Mouse (Mus musculus) cerebellum, adult 18-20 months (tissue): ENCODE data around the gene Scly.

ENCODE experiments used
- DNase-seq, 2 experiments: peaks; one replicate each; pipeline ENCODE4 v3.0.0; 2021

Gene Scly

GRCm38 (mm10) chr1:91301206-91301920 lies 3.2 kb downstream of the Scly start:
- DNase-seq: no peak

GRCm38 (mm10) chr1:91302021-91302420 lies 3.9 kb downstream of the Scly start:
- no peak for DNase-seq

GRCm38 (mm10) chr1:91304621-91305020 lies 6.5 kb downstream of the Scly start:
- no peak for DNase-seq

GRCm38 (mm10) chr1:91309366-91310085 lies 11.4 kb downstream of the Scly start:
- DNase-seq: no peak

GRCm38 (mm10) chr1:91312273-91312672 lies 14.1 kb downstream of the Scly start:
- DNase-seq: no peak

- no peak for DNase-seq
These were observed 15.1 kb downstream of the Scly start for GRCm38 (mm10) chr1:91313251-91313650.

- no peak for DNase-seq
These were observed 19.5 kb downstream of the Scly start for GRCm38 (mm10) chr1:91317656-91318055.

- peak; percentile 36 to 41 for DNase-seq
These were observed 23.8 kb downstream of the Scly start, which contains the start of gene Espnl for GRCm38 (mm10) chr1:91321760-91322438. Gene Espnl (plus strand): TSS chr1:91322075.

- no peak for DNase-seq
These were observed 26.5 kb downstream of the Scly start for GRCm38 (mm10) chr1:91324646-91325045.

- DNase-seq: no peak
These were observed 27.4 kb downstream of the Scly start for GRCm38 (mm10) chr1:91325488-91326042.

- DNase-seq: no peak
These were observed 34.0 kb downstream of the Scly start for GRCm38 (mm10) chr1:91332102-91332501.

GRCm38 (mm10) chr1:91333582-91333981 lies 35.4 kb downstream of the Scly start:
- no peak for DNase-seq

- no peak for DNase-seq
These were observed 39.2 kb downstream of the Scly start for GRCm38 (mm10) chr1:91337355-91337754.

GRCm38 (mm10) chr1:91344001-91344400 lies 45.9 kb downstream of the Scly start:
- DNase-seq: no peak

GRCm38 (mm10) chr1:91344921-91345685 lies 47.0 kb downstream of the Scly start:
- peak in 1 of 2 experiments; percentile 15 for DNase-seq

- peak; percentile 71 to 72 for DNase-seq
These were observed 48.8 kb downstream of the Scly start for GRCm38 (mm10) chr1:91346892-91347291.

GRCm38 (mm10) chr1:91350841-91351240 lies 52.7 kb downstream of the Scly start, which contains the start of gene Klhl30:
Gene Klhl30 (plus strand): TSS chr1:91351016.
- DNase-seq: no peak

GRCm38 (mm10) chr1:91351249-91351648 lies 53.1 kb downstream of the Scly start:
- no peak for DNase-seq

- no peak for DNase-seq
These were observed 54.1 kb downstream of the Scly start for GRCm38 (mm10) chr1:91352277-91352676.

GRCm38 (mm10) chr1:91356105-91356504 lies 58.0 kb downstream of the Scly start:
- no peak for DNase-seq

- no peak for DNase-seq
These were observed 64.0 kb downstream of the Scly start for GRCm38 (mm10) chr1:91362113-91362512.
